Mouse (Mus musculus) kidney, postnatal 0 days (tissue): ENCODE measurements around the gene Draxin. TPM values are rescaled to one million over a fixed set of nuclear protein-coding genes. Genes with fewer than 3 reads are reported as not detected.

Source experiments
- ATAC-seq: fragments of 200-750 bp; cut with Nextera tagmentation; replicated peaks from 2 replicates; pipeline ENCODE4 v1.8.0; 2017; ENCODE audit warnings: low read depth, moderate number of reproducible peaks, moderate TSS enrichment, moderate library complexity; ENCODE audit not compliant: low FRiP score
- DNase-seq: peaks from one replicate; pipeline ENCODE4 v3.0.0-alpha.2; 2016; ENCODE audit warnings: low spot score
- H3K27ac ChIP-seq: fragments of 300-500 bp; sonication (generic); 2 replicates; pipeline ENCODE4 v1.5.1; 2014; ENCODE audit warnings: mild to moderate bottlenecking
- H3K27me3 ChIP-seq: fragments of 300-500 bp; sonication (generic); 2 replicates; pipeline ENCODE4 v1.6.1; 2014; ENCODE audit warnings: low read length, mixed read lengths; ENCODE audit not compliant: insufficient read depth
- H3K36me3 ChIP-seq: fragments of 300-500 bp; sonication (generic); 2 replicates; pipeline ENCODE4 v1.6.1; 2014; ENCODE audit warnings: low read length, mixed read lengths; ENCODE audit not compliant: insufficient read depth
- H3K4me1 ChIP-seq: fragments of 300-500 bp; sonication (generic); replicated peaks from 2 replicates; pipeline ENCODE4 v1.6.1; 2014; ENCODE audit warnings: antibody characterized with exemption, low read length, mixed read lengths; ENCODE audit not compliant: insufficient read depth
- H3K4me2 ChIP-seq: fragments of 300-500 bp; sonication (generic); 2 replicates; pipeline ENCODE4 v1.6.1; 2014; ENCODE audit warnings: mild to moderate bottlenecking, low read length, moderate library complexity, mixed read lengths
- H3K4me3 ChIP-seq: fragments of 300-500 bp; sonication (generic); replicated peaks from 2 replicates; pipeline ENCODE4 v1.5.1; 2014; ENCODE audit warnings: low read depth, low read length
- H3K9ac ChIP-seq: fragments of 300-500 bp; sonication (generic); 2 replicates; pipeline ENCODE4 v1.6.1; 2014; ENCODE audit warnings: low read depth, low read length
- H3K9me3 ChIP-seq: fragments of 300-500 bp; sonication (generic); replicated peaks from 2 replicates; pipeline ENCODE4 v1.6.1; 2016; ENCODE audit warnings: low read length, inconsistent platforms, mixed read lengths
- CTCF ChIP-seq: IDR thresholded peaks from 2 replicates; pipeline ENCODE4 v1.5.1; 2016; ENCODE audit warnings: antibody characterized with exemption, low read depth, mild to moderate bottlenecking, moderate library complexity
- WGBS: fragments of 180-500 bp; shearing (Covaris S2); extraction: QIAGEN DNeasy Blood & Tissue Kit; methylation state at CpG from one replicate; pipeline ENCODE4 v1.1.7; 2014; 5-methylcytosine and 5-hydroxymethylcytosine counted together
- polyA plus RNA-seq: library from polyadenylated mRNA; unstranded; fragments of >200 nt; fragmentation: Nextera tagmentation; extraction: Ambion mirVana; gene quantifications from 2 replicates; pipeline ENCODE4 v1.2.1, GENCODE M21; 2015

Gene Draxin
- polyA plus RNA-seq, 1 experiment from 2014 or later = 0.14 TPM

DNA sequence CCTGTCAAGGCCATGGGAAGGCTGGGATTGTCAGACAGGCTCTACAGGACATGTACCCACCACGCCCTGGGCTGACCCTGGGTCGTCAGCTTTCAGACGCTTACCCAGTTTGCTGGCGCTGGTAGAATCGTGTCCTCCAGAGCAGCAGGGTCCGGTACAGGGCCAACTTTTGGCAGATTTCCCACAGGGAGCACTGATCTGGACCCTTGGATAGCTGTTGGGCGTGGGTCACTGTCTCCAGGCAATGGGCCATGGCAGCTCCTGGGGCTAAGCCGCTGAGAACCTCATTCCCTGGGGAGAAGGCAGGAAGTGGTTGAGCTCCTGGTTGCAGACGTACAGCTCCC lies 64.1 kb downstream of the Draxin start:
- Histone ChIP-seq H3K27ac (peak overlapping the region; percentile 62), H3K9me3 (no peaks in the 10 kb centered on the region), H3K27me3 (no peaks in the 10 kb centered on the region), H3K4me1 (peaks cover 9% of the 10 kb centered on the region), H3K4me3 (no peak overlapping the region), H3K4me2 (peak overlapping the region; percentile 7; the same call in 1 of the 2 replicates), H3K9ac (no peak overlapping the region), H3K36me3 (no peaks in the 10 kb centered on the region)
- no peak; the same call in 1 of the 2 replicates for ATAC-seq
- 11% methylated on average over 9 of the region's 9 CpGs for WGBS
- peak; percentile 57 for DNase-seq
- no peak for TF ChIP-seq CTCF

DNA sequence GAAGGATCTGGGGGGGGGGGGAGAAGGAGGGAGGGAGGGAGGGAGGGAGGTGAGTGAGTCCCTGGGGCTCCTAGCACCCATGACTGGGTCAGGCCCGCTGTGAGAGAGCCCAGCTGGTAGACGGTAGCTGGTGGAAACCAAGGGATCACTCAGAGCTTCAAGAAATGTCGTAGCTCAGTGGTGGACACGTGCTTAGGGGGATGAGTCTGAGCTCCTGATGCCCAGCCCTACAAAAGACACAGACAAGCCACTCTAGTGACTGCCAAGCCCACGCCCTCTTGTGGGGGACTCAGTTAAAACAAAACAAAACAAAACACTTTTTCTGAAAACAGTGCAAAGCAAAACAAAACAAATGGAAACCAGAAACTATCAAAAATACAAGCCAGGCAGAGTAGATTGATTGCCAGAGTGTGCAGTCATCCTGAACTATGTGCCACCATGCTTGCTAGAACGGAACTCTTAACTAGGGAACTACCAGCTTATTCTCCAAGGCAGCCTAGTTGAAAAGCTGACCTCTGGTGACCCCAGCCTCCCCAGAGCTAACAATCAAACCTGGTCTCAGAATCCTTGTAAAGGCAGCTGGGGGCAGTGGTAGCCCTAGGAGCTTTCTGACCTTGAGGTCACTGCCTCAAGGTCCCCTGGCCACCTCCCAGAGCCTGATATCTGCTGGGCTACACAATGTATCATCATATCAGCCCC lies 64.6 kb downstream of the Draxin start:
- no peak overlapping the region for H3K4me3 ChIP-seq
- H3K9me3 ChIP-seq = no peaks in the 10 kb centered on the region
- peak; percentile 48; the same call in 1 of the 2 replicates for TF ChIP-seq CTCF
- no peaks in the 10 kb centered on the region for H3K27me3 ChIP-seq
- no peak overlapping the region for H3K9ac ChIP-seq
- H3K27ac ChIP-seq = peak overlapping the region; percentile 62
- peak; percentile 76 for DNase-seq
- WGBS = 24% methylated on average over 6 of the region's 6 CpGs
- H3K4me2 ChIP-seq = peak overlapping the region; percentile 7; the same call in 1 of the 2 replicates
- peak; percentile 56 for ATAC-seq
- no peaks in the 10 kb centered on the region for H3K36me3 ChIP-seq
- H3K4me1 ChIP-seq = peaks cover 9% of the 10 kb centered on the region

DNA sequence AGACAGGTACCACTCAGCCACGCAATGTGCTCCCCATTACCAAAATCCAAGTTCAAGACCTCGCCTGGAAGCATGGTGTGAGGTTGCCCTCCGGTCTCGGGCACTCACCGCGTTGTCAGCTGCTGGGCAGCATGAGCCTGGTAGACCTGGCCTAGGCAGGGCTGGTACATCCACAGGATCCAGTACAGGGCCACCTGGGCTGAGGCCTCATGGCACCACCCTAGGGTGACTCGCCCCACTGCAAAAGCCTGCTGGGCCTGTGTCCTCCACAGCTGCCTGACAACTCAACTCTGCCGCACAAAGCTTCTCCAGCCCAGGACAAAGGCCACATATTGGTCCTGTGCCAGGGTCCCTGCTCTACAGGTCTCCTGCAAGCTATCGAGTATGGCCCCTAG lies 69.4 kb downstream of the Draxin start:
- WGBS = 88% methylated on average over 9 of the region's 9 CpGs
- Histone ChIP-seq H3K9ac (no peak overlapping the region), H3K4me3 (no peak overlapping the region), H3K27ac (no peak overlapping the region), H3K27me3 (no peaks in the 10 kb centered on the region), H3K4me1 (peaks cover 2% of the 10 kb centered on the region), H3K36me3 (peaks cover 28% of the 10 kb centered on the region), H3K4me2 (no peak overlapping the region), H3K9me3 (no peaks in the 10 kb centered on the region)
- no peak for TF ChIP-seq CTCF
- ATAC-seq (no peak), DNase-seq (no peak)

DNA sequence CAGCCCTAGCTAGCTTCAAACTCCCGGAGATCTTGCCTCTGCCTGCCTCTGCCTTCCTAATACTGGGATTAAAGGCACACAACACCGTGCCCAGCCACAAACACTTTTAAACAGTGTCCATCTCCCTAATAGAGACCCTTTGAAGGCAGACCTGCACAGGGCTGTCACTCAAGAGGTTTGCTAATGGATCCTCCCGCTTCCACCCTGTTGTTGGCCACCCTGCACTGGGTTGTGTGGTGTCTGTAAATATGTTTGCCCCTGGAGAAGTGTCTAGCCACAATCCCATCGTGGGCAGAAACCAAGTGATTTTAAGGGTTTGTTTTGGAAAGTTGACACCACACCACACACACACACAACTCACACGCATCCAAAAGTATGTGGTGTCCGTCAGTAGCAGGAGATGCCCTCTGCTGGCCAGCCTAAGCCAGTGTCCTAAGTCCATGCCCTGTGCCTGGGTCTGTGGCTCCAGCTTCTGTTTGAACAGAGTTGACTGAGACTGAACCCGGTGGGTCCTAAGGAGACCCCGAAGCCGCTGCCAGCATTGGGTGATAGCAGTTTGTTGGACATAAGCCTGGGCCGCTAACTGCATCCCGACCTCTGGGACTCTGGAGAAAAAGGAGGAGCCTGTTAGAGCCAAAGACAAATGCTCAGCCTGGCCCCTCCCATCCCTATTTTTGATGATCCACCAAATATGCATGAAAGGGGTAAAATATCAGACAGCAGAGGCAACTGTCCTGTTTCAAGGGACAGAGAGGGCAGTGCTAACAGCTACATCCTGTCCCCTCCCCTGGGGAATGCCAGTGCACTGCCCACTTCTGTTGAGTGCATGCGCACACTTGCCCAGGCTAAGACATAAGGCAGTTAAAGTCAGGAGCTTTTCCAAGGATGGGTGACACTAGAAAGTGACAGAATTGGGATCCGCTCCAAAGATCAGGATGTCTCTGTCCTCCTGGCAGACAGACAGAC lies 70.1 kb downstream of the Draxin start:
- Histone ChIP-seq H3K27ac (no peak overlapping the region), H3K27me3 (no peaks in the 10 kb centered on the region), H3K4me2 (no peak overlapping the region), H3K4me1 (no peaks in the 10 kb centered on the region; the same call in 1 of the 2 replicates), H3K9me3 (no peaks in the 10 kb centered on the region), H3K9ac (no peak overlapping the region), H3K36me3 (peaks cover 35% of the 10 kb centered on the region), H3K4me3 (no peak overlapping the region)
- DNase-seq (peak; percentile 72), ATAC-seq (peak; percentile 64)
- 48% methylated on average over 13 of the region's 13 CpGs for WGBS
- TF ChIP-seq CTCF = peak; percentile 75

DNA sequence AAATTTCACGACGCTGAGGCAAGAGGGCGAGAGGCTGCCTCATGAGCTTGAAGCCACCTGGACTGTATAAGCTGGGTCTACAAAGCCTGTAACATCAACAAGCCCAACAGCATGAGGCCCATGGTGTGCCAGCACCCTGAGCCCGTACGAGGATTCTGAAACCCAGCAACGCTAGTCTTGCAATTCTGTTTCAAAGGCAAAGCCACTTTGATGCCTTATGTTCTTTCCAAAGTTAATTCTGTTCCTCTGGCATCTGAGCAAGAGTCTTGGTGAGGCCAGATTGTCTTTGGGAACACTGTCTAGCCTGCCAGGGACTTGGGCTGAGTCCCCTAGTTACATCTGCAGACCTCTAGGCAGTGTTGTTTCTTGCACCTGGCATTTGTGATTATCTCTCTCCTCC lies 71.5 kb downstream of the Draxin start:
- no peak for DNase-seq
- no peak overlapping the region for H3K4me3 ChIP-seq
- H3K4me1 ChIP-seq = no peaks in the 10 kb centered on the region
- no peaks in the 10 kb centered on the region for H3K27me3 ChIP-seq
- no peak overlapping the region for H3K9ac ChIP-seq
- H3K9me3 ChIP-seq = no peaks in the 10 kb centered on the region
- peaks cover 48% of the 10 kb centered on the region for H3K36me3 ChIP-seq
- ATAC-seq = no peak
- WGBS = 94% methylated on average over 6 of the region's 6 CpGs
- no peak for TF ChIP-seq CTCF
- H3K27ac ChIP-seq = no peak overlapping the region
- no peak overlapping the region for H3K4me2 ChIP-seq

DNA sequence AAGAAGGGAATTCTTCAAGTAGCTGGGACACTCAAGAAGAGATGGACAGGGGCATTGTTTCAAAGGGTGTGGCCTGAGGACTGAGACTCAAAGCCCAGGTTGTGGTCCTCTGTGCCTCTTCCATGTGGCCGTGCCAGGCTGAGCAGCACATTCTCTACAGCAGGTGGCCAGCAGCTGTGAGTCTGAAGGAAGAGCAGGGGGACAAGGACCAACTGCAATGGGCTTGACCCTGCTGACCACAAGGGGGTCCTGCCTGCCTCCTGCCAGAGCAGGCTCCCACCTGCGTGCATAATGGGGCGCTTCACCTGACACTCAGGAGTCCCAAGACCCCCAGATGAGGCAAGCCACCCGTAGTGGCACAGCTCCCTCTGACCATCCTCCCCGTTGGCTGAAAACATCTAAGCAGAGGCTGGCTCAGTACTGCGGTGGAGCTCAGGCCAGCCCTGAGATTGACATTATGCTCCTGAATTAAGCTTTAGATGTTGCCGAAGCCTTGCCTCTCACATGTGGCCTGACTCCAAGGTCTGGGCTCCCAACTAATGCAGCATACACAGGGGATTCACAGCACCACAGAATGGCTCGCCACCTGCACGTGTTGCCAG lies 72.2 kb downstream of the Draxin start:
- H3K9ac ChIP-seq = no peak overlapping the region
- H3K4me1 ChIP-seq = no peaks in the 10 kb centered on the region
- DNase-seq = no peak
- ATAC-seq = no peak
- H3K4me3 ChIP-seq = no peak overlapping the region
- whole genome bisulfite sequencing = 92% methylated on average over 9 of the region's 9 CpGs
- no peak overlapping the region for H3K4me2 ChIP-seq
- H3K9me3 ChIP-seq = no peaks in the 10 kb centered on the region
- no peak for TF ChIP-seq CTCF
- H3K36me3 ChIP-seq = peaks cover 54% of the 10 kb centered on the region
- H3K27me3 ChIP-seq = no peaks in the 10 kb centered on the region
- H3K27ac ChIP-seq = no peak overlapping the region
